Mouse (Mus musculus) spleen, adult 18-20 months (tissue): ENCODE measurements around the gene Gm1043.

Source experiments
- DNase-seq, 2 experiments: peaks; one replicate each; pipeline ENCODE4 v3.0.0; 2022; ENCODE audit warnings: mixed read lengths in 2 of 2

Gene Gm1043

GRCm38 (mm10) chr5:37246138-37246910 is 161.2 kb downstream of the Gm1043 start:
- DNase-seq, result no peak

GRCm38 (mm10) chr5:37247456-37247855 is 162.3 kb downstream of the Gm1043 start:
- no peak for DNase-seq

GRCm38 (mm10) chr5:37248870-37249269 is 163.7 kb downstream of the Gm1043 start:
- DNase-seq, result no peak

GRCm38 (mm10) chr5:37251596-37251995 is 166.4 kb downstream of the Gm1043 start:
- no peak for DNase-seq

- no peak for DNase-seq
Measured at GRCm38 (mm10) chr5:37252101-37252804, 167.1 kb downstream of the Gm1043 start.

- no peak for DNase-seq
Measured at GRCm38 (mm10) chr5:37254523-37254922, 169.4 kb downstream of the Gm1043 start.

- DNase-seq, result no peak
Measured at GRCm38 (mm10) chr5:37256823-37257222, 171.7 kb downstream of the Gm1043 start.

GRCm38 (mm10) chr5:37257243-37257642 is 172.1 kb downstream of the Gm1043 start:
- no peak for DNase-seq

GRCm38 (mm10) chr5:37261734-37262133 is 176.6 kb downstream of the Gm1043 start:
- DNase-seq, result no peak

- DNase-seq, result no peak
Measured at GRCm38 (mm10) chr5:37263816-37264215, 178.6 kb downstream of the Gm1043 start.
